Mouse (Mus musculus) layer of hippocampus, postnatal 25 days (tissue): ENCODE measurements around the gene Trim33. TPM values are rescaled to one million over a fixed set of nuclear protein-coding genes. Genes with fewer than 3 reads are reported as not detected.

ENCODE experiments used
- DNase-seq, 2 experiments: peaks; one replicate each; pipeline ENCODE4 v3.0.0; 2022; ENCODE audit warnings: mixed read lengths in 2 of 2, low spot score in 1 of 2; ENCODE audit errors: extremely low spot score in 1 of 2
- total RNA-seq, 2 experiments: library from RNA; stranded (reverse); gene quantifications; 2 replicates each; pipeline ENCODE4 v1.2.3; 2021

The Trim33 gene
- total RNA-seq, 2 experiments from 2014 or later = 48.0 to 56.1 TPM

DNA sequence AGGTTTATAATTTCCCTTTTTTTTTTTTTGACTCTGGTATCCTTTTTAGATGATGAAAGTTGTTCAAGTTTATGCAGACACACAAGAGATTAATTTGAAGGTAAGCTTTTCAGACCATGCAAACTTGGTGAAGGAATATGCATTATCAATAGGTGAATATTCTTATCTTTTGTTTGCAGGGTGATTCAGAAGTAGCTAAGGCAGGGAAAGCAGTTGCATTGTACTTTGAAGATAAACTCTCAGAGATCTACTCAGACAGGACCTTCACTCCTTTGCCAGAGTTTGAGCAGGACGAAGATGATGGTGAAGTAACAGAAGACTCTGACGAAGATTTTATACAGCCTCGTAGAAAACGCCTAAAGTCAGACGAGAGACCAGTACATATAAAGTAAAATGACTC lies 74.4 kb downstream of the Trim33 start:
- no peak for DNase-seq

- DNase-seq = no peak
Observed at GRCm38 (mm10) chr3:103354041-103354440, 74.9 kb downstream of the Trim33 start.

GRCm38 (mm10) chr3:103361150-103361549 lies 82.1 kb downstream of the Trim33 start:
- DNase-seq = no peak

DNA sequence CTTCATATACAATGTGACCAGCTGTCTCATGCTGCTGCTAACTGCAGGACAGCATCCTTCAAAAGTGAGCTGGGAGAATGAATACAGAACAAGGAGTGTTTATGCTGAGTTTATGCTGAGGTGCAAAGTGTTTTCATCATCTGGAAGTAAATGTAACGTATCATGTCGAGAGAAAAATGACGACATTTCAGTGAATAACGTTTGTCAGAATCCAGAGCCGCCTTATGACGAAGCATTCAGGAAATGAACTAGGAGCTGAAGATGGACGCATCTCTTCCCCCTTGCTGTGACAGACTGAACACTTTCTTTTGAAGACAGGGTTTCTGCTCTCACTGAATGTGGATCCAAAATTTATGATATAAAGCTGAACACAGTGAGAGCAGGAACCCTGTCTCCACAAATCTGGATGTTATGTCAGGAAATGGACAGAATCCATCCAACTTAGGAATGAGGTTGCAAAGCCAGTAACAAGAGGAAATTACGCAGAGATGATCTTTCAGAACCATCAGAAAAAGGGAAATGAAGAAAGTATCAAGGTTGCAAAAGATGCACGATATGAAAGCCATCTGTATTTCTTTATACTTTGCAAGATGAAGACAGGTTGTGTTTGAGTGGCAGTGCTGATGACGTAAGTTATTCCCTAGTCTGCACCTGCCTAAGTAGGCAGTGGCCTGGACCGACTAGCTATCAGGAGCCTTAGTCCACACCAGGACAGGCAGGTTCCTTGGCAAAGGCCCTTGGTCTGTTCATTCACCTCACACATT lies 85.3 kb downstream of the Trim33 start:
- no peak for DNase-seq

- DNase-seq = no peak
Observed at GRCm38 (mm10) chr3:103367176-103367970, 88.3 kb downstream of the Trim33 start.

- DNase-seq = no peak
Observed at GRCm38 (mm10) chr3:103368731-103369130, 89.6 kb downstream of the Trim33 start.

GRCm38 (mm10) chr3:103374028-103374427 lies 94.9 kb downstream of the Trim33 start:
- peak; percentile 21 to 59 for DNase-seq

DNA sequence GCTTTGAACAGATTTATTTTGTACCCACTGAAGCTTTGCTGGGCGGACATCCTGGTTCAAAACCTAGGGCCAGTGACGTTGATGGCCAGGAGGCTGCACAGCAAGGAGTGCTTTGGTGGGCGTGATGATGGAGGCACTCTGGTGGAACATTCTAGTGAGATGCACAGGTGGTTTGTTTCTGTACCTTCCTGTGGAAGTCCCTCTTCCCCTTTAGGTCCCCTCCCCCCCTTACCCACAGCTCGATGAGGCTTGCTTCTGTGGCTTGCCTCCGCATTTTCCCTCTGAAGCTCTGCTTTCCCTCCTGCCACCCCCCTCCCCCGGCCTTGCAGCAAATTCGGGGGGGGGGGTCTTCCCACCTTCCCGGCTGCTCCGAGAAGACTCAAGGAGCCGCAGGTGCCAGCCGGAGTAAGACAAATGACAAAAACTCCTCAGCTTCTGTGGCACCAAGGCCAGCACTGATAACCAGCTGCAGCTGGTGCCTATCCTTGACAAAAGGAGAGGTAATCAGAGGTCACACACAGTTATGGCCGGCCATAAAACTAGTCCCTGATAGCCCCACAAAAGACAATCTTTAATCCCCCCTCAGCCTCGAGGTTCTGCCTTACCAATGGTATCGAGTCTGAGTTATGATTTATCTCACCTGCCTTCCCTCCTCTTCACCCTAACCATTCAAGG lies 96.2 kb downstream of the Trim33 start:
- DNase-seq = no peak

DNA sequence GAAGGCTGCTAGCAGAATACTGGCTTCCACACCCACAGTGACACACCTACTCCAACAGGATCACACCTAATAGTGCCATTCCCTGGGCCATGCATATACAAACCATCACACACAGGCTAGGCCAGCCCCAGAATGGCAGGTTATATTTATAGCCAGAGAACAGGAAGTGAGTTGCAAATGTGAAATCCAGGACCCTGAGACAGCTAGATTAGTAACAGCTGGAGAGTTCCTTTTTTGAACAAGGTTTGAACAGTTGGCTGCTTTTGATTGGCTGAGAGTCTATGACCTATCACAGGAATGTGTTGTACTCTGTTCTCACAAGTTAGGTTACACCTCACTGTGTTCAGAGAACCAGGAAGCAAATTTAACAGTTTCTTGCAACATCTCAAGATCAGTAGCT lies 98.9 kb downstream of the Trim33 start:
- DNase-seq = no peak

DNA sequence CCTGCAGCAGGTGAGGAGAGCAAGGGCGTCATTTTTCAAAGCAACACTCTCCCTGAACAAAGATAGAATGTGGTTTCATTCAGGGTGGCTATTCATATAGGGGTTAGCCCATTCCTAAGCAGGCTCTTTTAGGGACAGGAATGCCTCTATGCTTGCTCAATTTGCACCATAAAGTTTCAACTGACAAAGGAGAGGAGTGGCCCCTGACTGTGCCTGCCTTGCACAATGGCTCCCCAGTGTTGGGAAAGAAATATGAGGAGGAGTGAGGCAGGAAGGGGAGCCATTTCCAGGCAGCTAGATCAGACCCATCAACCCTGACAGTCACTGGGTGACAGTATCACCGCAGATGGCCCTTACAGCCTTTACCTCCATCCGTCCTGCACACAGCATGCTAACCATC lies 100.3 kb downstream of the Trim33 start:
- no peak for DNase-seq

DNA sequence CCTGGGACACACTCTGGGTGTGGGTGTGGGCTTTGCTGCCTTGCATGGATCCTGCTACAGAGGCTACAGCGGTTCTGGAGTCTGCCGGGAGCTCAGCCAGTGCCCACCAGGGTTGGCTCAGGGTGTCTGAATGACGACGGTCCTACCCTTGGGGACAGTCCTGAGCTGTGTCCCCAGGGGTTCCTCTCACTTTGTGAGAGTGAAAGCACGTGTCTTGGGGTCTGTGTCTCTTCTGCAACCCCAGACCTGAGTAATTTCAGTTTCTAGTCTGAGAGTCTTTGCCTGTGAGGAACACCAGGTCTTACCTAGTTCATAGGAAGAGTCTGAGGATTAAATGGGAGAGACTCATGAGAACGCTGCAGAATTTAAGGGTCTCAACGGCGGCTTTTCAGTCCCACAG lies 101.7 kb downstream of the Trim33 start:
- no peak for DNase-seq

GRCm38 (mm10) chr3:103381441-103381840 lies 102.3 kb downstream of the Trim33 start:
- DNase-seq = no peak

DNA sequence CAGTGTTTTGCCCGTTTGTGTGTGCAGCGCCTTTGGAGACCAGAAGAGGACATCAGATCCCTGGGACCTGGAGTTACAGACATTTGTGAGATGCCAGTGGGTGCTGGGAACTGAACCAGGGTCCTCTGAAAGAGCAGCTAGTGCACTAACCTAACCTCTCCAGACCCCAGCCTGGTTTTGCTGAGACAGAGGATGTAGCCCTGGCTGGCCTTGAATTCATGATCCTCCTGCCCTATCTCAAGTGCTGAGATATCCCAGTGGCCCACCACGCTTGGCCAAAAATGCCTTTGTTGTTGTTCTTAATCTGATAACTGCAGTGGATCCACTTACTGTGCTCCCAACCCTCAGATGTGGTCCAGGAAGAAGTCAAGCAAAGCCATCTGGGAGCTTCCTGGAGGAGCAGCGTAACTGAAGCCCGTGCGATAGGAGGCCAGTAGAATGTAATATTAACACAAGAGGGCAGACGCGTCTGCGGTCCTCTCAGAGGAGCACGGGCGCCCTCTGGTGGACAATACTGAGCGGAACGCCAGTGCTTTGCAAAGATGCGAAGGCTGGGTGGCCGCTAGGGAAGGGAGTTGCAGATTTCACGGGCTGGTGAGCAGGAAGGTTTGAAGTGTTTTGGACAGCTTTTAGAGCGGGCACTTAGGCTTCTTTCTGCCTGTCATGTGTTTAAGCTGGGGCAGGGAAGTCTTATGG lies 103.9 kb downstream of the Trim33 start:
- DNase-seq = peak; percentile 89 to 98

GRCm38 (mm10) chr3:103384486-103384885 lies 105.4 kb downstream of the Trim33 start:
- DNase-seq = no peak

DNA sequence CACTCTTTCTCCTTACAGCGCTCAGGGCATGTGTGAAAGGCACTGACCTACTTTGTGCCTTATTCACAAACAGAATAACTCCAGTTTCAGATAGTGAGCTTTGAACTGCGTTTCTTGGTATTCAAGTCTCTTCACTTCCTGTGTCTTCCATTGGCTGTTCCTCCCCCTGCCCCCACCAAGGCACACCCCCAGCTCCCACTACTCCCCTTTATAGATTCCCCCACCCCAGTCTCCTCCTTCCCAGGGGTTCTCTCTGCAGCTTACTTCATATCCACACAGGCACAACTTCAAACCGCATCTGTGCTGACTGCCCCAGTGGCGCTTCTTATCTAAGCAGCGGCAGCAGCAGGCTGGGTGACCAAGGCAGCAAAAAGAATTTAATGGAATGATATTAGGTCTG lies 105.9 kb downstream of the Trim33 start:
- no peak for DNase-seq

- DNase-seq = no peak
Observed at GRCm38 (mm10) chr3:103385383-103386291, 106.5 kb downstream of the Trim33 start.

DNA sequence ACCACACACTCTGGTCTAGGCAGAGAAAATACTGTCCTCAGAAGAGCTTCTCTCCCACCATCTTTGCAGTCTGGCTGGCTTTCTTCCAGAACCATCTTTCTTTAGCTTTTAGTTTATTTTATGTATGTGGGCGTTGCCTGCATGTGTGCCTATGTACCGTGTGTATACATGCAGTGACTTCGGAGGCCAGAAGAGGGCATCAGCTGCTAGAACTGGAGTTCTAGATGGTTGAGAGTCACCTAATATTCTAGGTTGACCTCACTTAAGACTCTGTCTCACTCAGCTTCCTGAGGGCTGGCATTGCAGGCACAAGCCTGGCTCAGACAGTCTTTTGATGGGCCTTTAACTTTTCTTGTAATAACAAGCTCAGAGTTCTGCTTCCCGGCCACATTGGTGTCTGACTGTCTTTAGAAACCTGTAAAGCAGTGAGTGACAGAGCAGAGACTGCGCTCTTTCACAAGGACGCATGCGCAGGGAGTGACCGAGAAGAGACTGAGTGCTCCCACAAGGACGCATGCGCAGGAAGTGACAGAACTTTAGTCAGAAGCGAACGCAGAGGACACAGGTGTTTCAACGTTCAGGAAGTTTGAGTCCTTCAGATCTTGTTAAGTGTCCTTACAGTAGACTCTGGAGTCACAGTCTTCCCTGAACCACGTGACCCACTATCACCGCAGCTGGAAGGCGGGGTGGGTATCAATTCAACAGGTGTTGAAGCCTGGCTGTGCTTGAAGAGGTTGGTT lies 107.4 kb downstream of the Trim33 start:
- no peak for DNase-seq

DNA sequence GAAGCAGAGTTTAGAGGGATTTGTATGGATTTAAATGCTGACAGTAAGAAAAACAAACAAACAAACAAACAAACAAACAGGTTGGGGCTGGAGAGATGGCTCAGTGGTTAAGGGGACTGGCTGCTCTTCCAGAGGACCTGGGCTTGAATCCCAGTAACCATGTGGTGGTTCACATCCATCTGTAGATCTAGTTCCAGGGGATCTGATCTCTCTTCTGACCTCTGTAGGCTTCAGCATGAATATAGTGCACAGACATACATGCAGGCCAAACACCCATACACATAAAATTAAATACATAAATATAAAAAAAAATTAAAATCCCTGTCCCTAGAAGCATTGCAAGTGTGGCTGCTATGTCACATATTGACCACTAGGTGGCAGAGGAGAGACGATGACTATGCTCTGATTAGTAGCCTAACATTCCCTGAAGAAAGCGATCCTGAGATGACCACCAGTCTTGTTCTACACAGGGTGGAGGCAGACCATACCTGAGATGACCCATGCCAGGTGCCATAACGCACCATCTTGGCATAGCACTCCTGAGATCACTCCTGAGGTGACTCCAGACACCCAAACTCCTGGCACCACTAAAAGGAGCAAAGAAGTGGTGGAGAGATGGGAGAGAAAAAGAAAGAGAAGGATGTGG lies 113.6 kb downstream of the Trim33 start:
- DNase-seq = peak in 1 of 2 experiments; percentile 30
